Mouse (Mus musculus) urinary bladder, adult 18-20 months (tissue): ENCODE data around the gene Mbnl2.
A peak's percentile ranks its signal among the peaks of the same experiment; 100 is the strongest.

ENCODE experiments used
- DNase-seq, 2 experiments: peaks; one replicate each; pipeline ENCODE4 v3.0.0; 2022; ENCODE audit warnings: low spot score in 2 of 2, mixed read lengths in 2 of 2

Gene Mbnl2

GRCm38 (mm10) chr14:120274746-120275145, 723 bp upstream of the Mbnl2 start:
- no peak for DNase-seq

- DNase-seq = no peak
These were observed 1.0 kb downstream of the Mbnl2 start for GRCm38 (mm10) chr14:120276343-120277080.

GRCm38 (mm10) chr14:120277081-120277656, 1.7 kb downstream of the Mbnl2 start:
- DNase-seq = peak in 1 of 2 experiments; percentile 63

- DNase-seq = peak in 1 of 2 experiments; percentile 61
These were observed 3.1 kb downstream of the Mbnl2 start for GRCm38 (mm10) chr14:120278290-120279244.

- no peak for DNase-seq
These were observed 4.7 kb downstream of the Mbnl2 start for GRCm38 (mm10) chr14:120280136-120280535.

- DNase-seq = no peak
These were observed 8.3 kb downstream of the Mbnl2 start for GRCm38 (mm10) chr14:120283787-120284186.

GRCm38 (mm10) chr14:120284504-120284903, 9.0 kb downstream of the Mbnl2 start:
- no peak for DNase-seq

GRCm38 (mm10) chr14:120287121-120287986, 11.9 kb downstream of the Mbnl2 start:
- no peak for DNase-seq

- no peak for DNase-seq
These were observed 12.5 kb downstream of the Mbnl2 start for GRCm38 (mm10) chr14:120287987-120288275.

GRCm38 (mm10) chr14:120288378-120289002, 13.0 kb downstream of the Mbnl2 start:
- no peak for DNase-seq

- no peak for DNase-seq
These were observed 13.6 kb downstream of the Mbnl2 start for GRCm38 (mm10) chr14:120289065-120289464.

- no peak for DNase-seq
These were observed 14.1 kb downstream of the Mbnl2 start for GRCm38 (mm10) chr14:120289528-120289927.

GRCm38 (mm10) chr14:120291226-120291757, 15.8 kb downstream of the Mbnl2 start:
- DNase-seq = no peak

- no peak for DNase-seq
These were observed 16.7 kb downstream of the Mbnl2 start for GRCm38 (mm10) chr14:120292133-120292532.

- no peak for DNase-seq
These were observed 17.2 kb downstream of the Mbnl2 start for GRCm38 (mm10) chr14:120292617-120293195.

- DNase-seq = no peak
These were observed 19.0 kb downstream of the Mbnl2 start for GRCm38 (mm10) chr14:120294480-120294879.

GRCm38 (mm10) chr14:120295355-120296220, 20.1 kb downstream of the Mbnl2 start:
- no peak for DNase-seq

- no peak for DNase-seq
These were observed 20.9 kb downstream of the Mbnl2 start for GRCm38 (mm10) chr14:120296231-120297006.
